Mouse (Mus musculus): ENCODE measurements around the gene Hdac5. TPM values are rescaled to one million over a fixed set of nuclear protein-coding genes. Genes with fewer than 3 reads are reported as not detected.
A peak's percentile ranks its signal among the peaks of the same experiment; 100 is the strongest.
"Not testable (repeated sequence)": the region's sequence is repeated elsewhere in the genome, so short reads cannot be mapped to it uniquely, and the experiment has no call there.

The Hdac5 gene
- polyA plus RNA-seq, 1 experiment: 102 TPM

DNA sequence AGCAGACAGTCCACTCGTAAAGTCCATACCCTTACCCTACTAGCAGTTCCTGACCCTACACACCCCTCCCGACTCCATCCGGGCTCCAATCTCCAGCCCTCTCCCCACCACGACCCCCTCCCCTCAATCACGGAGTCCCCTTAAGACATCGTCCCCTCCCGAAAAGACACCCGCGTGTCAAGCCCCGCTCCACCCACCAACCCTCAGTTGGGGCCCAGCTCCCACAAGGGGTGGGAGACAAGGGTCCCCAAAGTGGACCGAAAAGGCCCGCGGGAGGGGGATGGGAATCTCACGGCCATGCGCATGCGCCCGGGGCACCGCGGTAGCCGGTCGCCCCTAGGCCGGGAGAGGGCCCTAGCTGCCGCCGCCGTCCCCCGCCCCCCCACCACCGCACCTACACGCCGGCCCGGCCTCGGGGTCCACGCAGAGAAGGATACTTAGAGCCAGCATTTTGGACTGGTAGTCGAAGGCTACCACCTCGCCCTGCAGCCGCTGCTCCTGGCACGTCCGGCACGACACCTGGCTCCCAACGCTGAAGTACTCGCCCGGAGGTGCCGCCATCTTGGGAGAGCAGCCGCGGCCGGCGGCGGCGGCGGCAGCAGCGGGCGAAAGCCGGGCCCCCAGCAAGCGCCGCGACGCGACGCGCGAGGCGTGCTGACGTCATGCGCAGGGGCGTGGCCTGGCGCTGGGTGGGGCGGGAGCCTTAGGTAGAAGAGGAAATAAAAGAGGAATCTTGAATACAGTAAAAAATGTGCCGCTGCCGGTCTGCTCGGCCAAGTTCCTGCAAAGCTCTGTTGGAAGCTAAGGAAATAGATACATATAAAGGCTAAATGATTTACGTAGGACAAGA, 45.1 kb downstream of the Hdac5 start, which contains the start of gene Lsm12:
Lsm12 (minus strand) TSS at position 651 of the 850 bp plus-strand sequence.
- under 1% methylated on average over 68 of the region's 70 CpGs for WGBS
- H3K4me1 ChIP-seq (ENCODE audit: control insufficient read depth, insufficient read depth, insufficient read length, low read length): peaks cover 6% of the 10 kb centered on the region
- no peaks in the 10 kb centered on the region for H3K27me3 ChIP-seq (ENCODE audit: control insufficient read depth, insufficient read depth, low read length)
- TF ChIP-seq POLR2A (IDR thresholded peaks at IDR 0.05; ENCODE audit: low read depth, low read length) (peak; percentile 75), CTCF (IDR thresholded peaks at IDR 0.05; ENCODE audit: extremely low read depth, insufficient read length, insufficient replicate concordance, low read depth, low read length) (no peak)
- peaks cover 13% of the 10 kb centered on the region for H3K36me3 ChIP-seq (ENCODE audit: control insufficient read depth, insufficient read depth, low read length)
- H3K4me3 ChIP-seq (ENCODE audit: low read depth, low read length): peak within 1 kb of the TSS; percentile 98
- H3K27ac ChIP-seq (ENCODE audit: insufficient read depth, low read depth, low read length): peak within 1 kb of the TSS; percentile 94

DNA sequence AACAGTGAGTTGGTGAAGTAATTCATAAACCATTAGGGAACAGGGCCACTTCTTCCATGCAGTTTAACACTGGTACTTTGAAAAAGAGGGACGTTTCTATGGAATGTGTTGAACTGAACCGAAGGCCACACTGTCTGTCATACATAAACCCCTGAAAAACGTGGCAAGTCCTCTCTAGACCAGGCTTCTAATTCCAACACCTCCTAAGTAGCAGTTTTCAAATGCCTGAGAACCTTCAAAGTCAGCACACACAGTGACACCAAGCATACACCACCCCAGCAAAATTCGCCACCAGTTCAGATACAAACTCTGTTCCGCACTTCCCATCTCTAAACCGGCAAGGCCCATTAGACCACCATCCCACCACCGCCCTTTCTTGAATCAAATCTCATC, 45.7 kb downstream of the Hdac5 start:
- WGBS: 3% methylated on average over 7 of the region's 7 CpGs

GRCm38 (mm10) chr11:102179836-102180235, 50.1 kb downstream of the Hdac5 start:
- H3K27me3 ChIP-seq (ENCODE audit: control insufficient read depth, insufficient read depth, low read length): no peaks in the 10 kb centered on the region
- peaks cover 31% of the 10 kb centered on the region for H3K36me3 ChIP-seq (ENCODE audit: control insufficient read depth, insufficient read depth, low read length)
- TF ChIP-seq POLR2A (IDR thresholded peaks at IDR 0.05; ENCODE audit: low read depth, low read length) (no peak), CTCF (IDR thresholded peaks at IDR 0.05; ENCODE audit: extremely low read depth, insufficient read length, insufficient replicate concordance, low read depth, low read length) (no peak)
- peaks cover 2% of the 10 kb centered on the region; the same call in 1 of the 2 replicates for H3K4me1 ChIP-seq (ENCODE audit: control insufficient read depth, insufficient read depth, insufficient read length, low read length)
- no peak overlapping the region for H3K27ac ChIP-seq (ENCODE audit: insufficient read depth, low read depth, low read length)
- no peak overlapping the region for H3K4me3 ChIP-seq (ENCODE audit: low read depth, low read length)

More for the DNA sequence above, 45.7 kb downstream of the Hdac5 start:
- no peak for TF ChIP-seq CTCF (IDR thresholded peaks at IDR 0.05; ENCODE audit: extremely low read depth, insufficient read length, insufficient replicate concordance, low read depth, low read length)
- TF ChIP-seq POLR2A (IDR thresholded peaks at IDR 0.05; ENCODE audit: low read depth, low read length): no peak
- H3K4me1 ChIP-seq (ENCODE audit: control insufficient read depth, insufficient read depth, insufficient read length, low read length): peaks cover 5% of the 10 kb centered on the region; the same call in 1 of the 2 replicates
- H3K27ac ChIP-seq (ENCODE audit: insufficient read depth, low read depth, low read length): peak overlapping the region; percentile 94; the same call in 1 of the 2 replicates
- no peaks in the 10 kb centered on the region for H3K27me3 ChIP-seq (ENCODE audit: control insufficient read depth, insufficient read depth, low read length)
- H3K36me3 ChIP-seq (ENCODE audit: control insufficient read depth, insufficient read depth, low read length): peaks cover 16% of the 10 kb centered on the region
- peak overlapping the region; percentile 98 for H3K4me3 ChIP-seq (ENCODE audit: low read depth, low read length)

DNA sequence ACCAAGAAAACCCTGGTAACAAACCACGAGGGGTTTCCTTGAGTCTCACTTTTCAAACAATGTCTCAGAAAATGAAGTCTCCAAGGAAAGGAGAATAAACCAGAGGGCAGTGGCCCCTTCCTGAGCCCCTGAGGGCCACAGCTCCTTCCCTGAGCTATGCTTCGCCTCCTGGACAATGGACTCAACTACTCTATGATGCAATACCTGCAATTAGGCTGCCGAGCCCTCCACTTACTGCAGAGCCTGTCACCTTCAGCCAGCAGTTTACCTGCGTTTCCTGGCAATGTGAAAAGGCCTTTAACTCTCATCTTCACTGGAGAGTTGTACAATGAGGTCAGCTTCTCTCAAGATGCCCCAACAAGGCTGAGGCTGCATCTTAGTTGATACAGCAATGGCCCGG, 61.3 kb downstream of the Hdac5 start:
- WGBS: 55% methylated on average over 5 of the region's 5 CpGs
- no peak for TF ChIP-seq CTCF (IDR thresholded peaks at IDR 0.05; ENCODE audit: extremely low read depth, insufficient read length, insufficient replicate concordance, low read depth, low read length)
- H3K27me3 ChIP-seq (ENCODE audit: control insufficient read depth, insufficient read depth, low read length): no peaks in the 10 kb centered on the region
- H3K27ac ChIP-seq (ENCODE audit: insufficient read depth, low read depth, low read length): no peak overlapping the region
- H3K4me3 ChIP-seq (ENCODE audit: low read depth, low read length): no peak overlapping the region
- H3K4me1 ChIP-seq (ENCODE audit: control insufficient read depth, insufficient read depth, insufficient read length, low read length): peaks cover 3% of the 10 kb centered on the region; the same call in 1 of the 2 replicates
- H3K36me3 ChIP-seq (ENCODE audit: control insufficient read depth, insufficient read depth, low read length): peaks cover 29% of the 10 kb centered on the region

GRCm38 (mm10) chr11:102167539-102167938, 62.4 kb downstream of the Hdac5 start:
- no peak for TF ChIP-seq CTCF (IDR thresholded peaks at IDR 0.05; ENCODE audit: extremely low read depth, insufficient read length, insufficient replicate concordance, low read depth, low read length)
- Histone ChIP-seq H3K4me1 (ENCODE audit: control insufficient read depth, insufficient read depth, insufficient read length, low read length) (peaks cover 3% of the 10 kb centered on the region; the same call in 1 of the 2 replicates), H3K27ac (ENCODE audit: insufficient read depth, low read depth, low read length) (no peak overlapping the region), H3K36me3 (ENCODE audit: control insufficient read depth, insufficient read depth, low read length) (peaks cover 38% of the 10 kb centered on the region), H3K4me3 (ENCODE audit: low read depth, low read length) (no peak overlapping the region), H3K27me3 (ENCODE audit: control insufficient read depth, insufficient read depth, low read length) (no peaks in the 10 kb centered on the region)
- WGBS: 92% methylated on average over 5 of the region's 5 CpGs

DNA sequence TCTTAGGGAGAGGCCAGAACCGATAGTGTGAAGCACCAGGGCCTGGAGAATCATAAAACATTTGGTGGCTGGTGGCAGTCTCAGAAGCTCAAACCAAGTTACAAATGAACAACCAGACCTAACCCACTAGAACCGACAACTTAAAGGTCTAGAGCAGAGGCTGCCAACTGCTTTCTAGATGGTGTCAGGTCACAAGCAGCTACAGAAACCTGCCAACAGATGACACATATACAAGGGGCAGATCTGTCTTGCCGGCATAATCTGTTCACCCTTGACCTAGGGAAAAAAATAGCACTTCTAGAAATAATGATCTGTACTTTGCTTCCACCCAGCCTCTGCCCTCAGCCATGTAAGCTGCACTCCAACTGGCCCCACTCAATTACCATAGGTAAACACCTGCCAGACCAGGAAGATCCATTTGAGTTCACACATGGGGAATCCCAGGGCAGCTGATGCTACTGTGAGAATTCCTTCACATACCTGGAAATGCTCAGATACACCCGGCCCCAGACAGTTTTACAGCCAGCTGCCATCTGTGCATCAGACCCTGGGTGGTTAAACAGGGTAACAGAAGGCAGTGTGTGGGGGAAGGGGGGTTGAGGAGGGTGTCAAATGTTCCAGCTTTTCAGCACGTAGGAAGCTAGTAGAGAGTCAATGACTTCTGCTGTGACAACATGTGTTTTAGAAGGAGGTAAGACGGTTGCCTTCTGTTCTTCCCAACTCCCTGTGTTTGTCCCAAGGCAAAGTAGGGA, 63.8 kb downstream of the Hdac5 start:
- TF ChIP-seq CTCF (IDR thresholded peaks at IDR 0.05; ENCODE audit: extremely low read depth, insufficient read length, insufficient replicate concordance, low read depth, low read length) (no peak), POLR2A (IDR thresholded peaks at IDR 0.05; ENCODE audit: low read depth, low read length) (no peak)
- Histone ChIP-seq H3K4me3 (ENCODE audit: low read depth, low read length) (no peak overlapping the region), H3K27me3 (ENCODE audit: control insufficient read depth, insufficient read depth, low read length) (no peaks in the 10 kb centered on the region), H3K4me1 (ENCODE audit: control insufficient read depth, insufficient read depth, insufficient read length, low read length) (peaks cover 3% of the 10 kb centered on the region; the same call in 1 of the 2 replicates), H3K27ac (ENCODE audit: insufficient read depth, low read depth, low read length) (peak overlapping the region; percentile 76), H3K36me3 (ENCODE audit: control insufficient read depth, insufficient read depth, low read length) (peaks cover 42% of the 10 kb centered on the region)
- 32% methylated on average over 6 of the region's 6 CpGs for WGBS

DNA sequence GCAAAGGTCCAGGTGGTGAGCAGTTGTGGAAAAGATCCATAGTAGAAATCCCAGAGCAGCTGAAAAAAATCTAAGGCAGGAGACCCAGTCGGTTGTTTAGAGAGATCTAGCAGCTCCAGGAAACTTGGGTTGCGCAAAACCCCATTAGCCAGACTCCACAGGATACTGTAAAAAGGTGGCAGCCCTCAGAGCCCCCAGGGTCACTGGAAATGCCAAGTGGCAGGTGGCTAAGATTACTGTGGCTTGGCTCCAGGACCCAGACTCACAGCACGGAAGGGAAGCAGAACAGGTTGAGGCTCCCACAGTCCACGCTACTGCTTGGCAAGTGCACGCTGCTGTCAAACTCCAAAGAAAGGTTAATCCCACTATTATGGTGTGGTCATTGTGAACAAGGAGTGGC, 70.2 kb downstream of the Hdac5 start:
- TF ChIP-seq CTCF (IDR thresholded peaks at IDR 0.05; ENCODE audit: extremely low read depth, insufficient read length, insufficient replicate concordance, low read depth, low read length): no peak
- TF ChIP-seq POLR2A (IDR thresholded peaks at IDR 0.05; ENCODE audit: low read depth, low read length): no peak
- 58% methylated on average over 5 of the region's 5 CpGs for WGBS
- H3K36me3 ChIP-seq (ENCODE audit: control insufficient read depth, insufficient read depth, low read length): peaks cover 23% of the 10 kb centered on the region
- H3K27me3 ChIP-seq (ENCODE audit: control insufficient read depth, insufficient read depth, low read length): no peaks in the 10 kb centered on the region
- no peak overlapping the region for H3K27ac ChIP-seq (ENCODE audit: insufficient read depth, low read depth, low read length)
- H3K4me3 ChIP-seq (ENCODE audit: low read depth, low read length): no peak overlapping the region
- H3K4me1 ChIP-seq (ENCODE audit: control insufficient read depth, insufficient read depth, insufficient read length, low read length): peaks cover 4% of the 10 kb centered on the region; the same call in 1 of the 2 replicates

DNA sequence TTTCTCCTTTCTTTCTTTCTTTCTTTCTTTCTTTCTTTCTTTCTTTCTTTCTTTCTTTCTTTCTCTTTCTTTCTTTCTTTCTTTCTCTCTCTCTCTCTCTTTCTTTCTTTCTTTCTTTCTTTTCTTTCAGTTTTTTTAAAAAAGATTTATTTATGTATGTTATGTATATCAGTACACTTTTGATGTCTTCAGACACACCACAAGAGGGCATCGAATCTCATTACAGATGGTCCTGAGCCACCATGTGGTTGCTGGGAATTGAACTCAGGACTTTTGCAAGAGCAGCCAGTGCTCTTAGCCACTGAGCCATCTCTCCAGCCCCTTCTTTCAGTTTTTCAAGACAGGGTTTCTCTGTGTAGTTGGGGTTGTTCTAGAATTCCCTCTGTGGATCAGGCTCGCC, 71.9 kb downstream of the Hdac5 start:
- H3K4me1 ChIP-seq (ENCODE audit: control insufficient read depth, insufficient read depth, insufficient read length, low read length); H3K4me3 ChIP-seq (ENCODE audit: low read depth, low read length); H3K27ac ChIP-seq (ENCODE audit: insufficient read depth, low read depth, low read length); H3K27me3 ChIP-seq (ENCODE audit: control insufficient read depth, insufficient read depth, low read length): not testable (repeated sequence)
- H3K36me3 ChIP-seq (ENCODE audit: control insufficient read depth, insufficient read depth, low read length): peaks cover 21% of the 10 kb centered on the region
- 78% methylated on average over 2 of the region's 2 CpGs for WGBS
